8 mouse cellular contexts compared by ENCODE assay signal in genomic region chr7:75852363-75852762, GRCm38 (mm10). TPM values are rescaled to one million over a fixed set of nuclear protein-coding genes. Genes with fewer than 3 reads are reported as not detected.
DNase-seq lines count a peak whose midpoint lies in the region; ATAC-seq and TF ChIP-seq lines count a peak whose summit lies in the region.

No protein-coding gene starts in this region.

- ATAC-seq in liver, embryonic 13.5 days (ENCODE audit: low read depth): no peak
- no peak for ATAC-seq in liver, embryonic 12.5 days

- WGBS in liver, embryonic 13.5 days (ENCODE audit: insufficient replicate concordance): 82% methylated on average over 4 of the region's 4 CpGs
- WGBS in liver, embryonic 12.5 days (ENCODE audit: insufficient replicate concordance): 76% methylated on average over 4 of the region's 4 CpGs

- TF ChIP-seq POLR2A in brain, embryonic 14.5 days (IDR thresholded peaks at IDR 0.05; ENCODE audit: borderline replicate concordance, extremely low read depth, insufficient read depth, insufficient read length, poor library complexity, severe bottlenecking): no peak

- peak overlapping the region; percentile 48; the same call in 1 of the 2 replicates for H3K27ac ChIP-seq in liver, embryonic 13.5 days
- H3K27ac ChIP-seq in liver, embryonic 12.5 days: no peak overlapping the region; the same call in 1 of the 2 replicates

- no peaks in the 10 kb centered on the region for H3K9me3 ChIP-seq in liver, embryonic 13.5 days (replicated peaks)
- no peaks in the 10 kb centered on the region for H3K9me3 ChIP-seq in liver, embryonic 12.5 days (replicated peaks)

- peaks cover 27% of the 10 kb centered on the region for H3K36me3 ChIP-seq in liver, embryonic 13.5 days
- H3K36me3 ChIP-seq in liver, embryonic 12.5 days: peaks cover 36% of the 10 kb centered on the region

- TF ChIP-seq CTCF in brain, embryonic 14.5 days (IDR thresholded peaks at IDR 0.05; ENCODE audit: borderline replicate concordance, extremely low read depth, insufficient read depth, insufficient read length): no peak

- no peaks in the 10 kb centered on the region for H3K27me3 ChIP-seq in liver, embryonic 13.5 days
- no peaks in the 10 kb centered on the region for H3K27me3 ChIP-seq in liver, embryonic 12.5 days (replicated peaks)

- no peak for DNase-seq in liver, embryonic 13.5 days
- DNase-seq in brain, embryonic 14.5 days (ENCODE audit: low read depth): peak; percentile 92
- peak; percentile 59 for DNase-seq in frontal cortex, postnatal 36 days (ENCODE audit: low spot score in 2 of 2)
- DNase-seq in left cerebral cortex, postnatal 10 days (ENCODE audit: extremely low spot score in 1 of 2, low spot score in 2 of 2): peak; percentile 77 to 81
- peak; percentile 36 for DNase-seq in ovary, postnatal 14 days (ENCODE audit: low spot score)
- no peak for DNase-seq in spleen, postnatal 36 days (ENCODE audit: low spot score in 2 of 2)
- no peak for DNase-seq in embryo, embryonic 11 days

- H3K4me1 ChIP-seq in liver, embryonic 13.5 days (replicated peaks): peaks cover 80% of the 10 kb centered on the region
- H3K4me1 ChIP-seq in liver, embryonic 12.5 days: peaks cover 72% of the 10 kb centered on the region

- no peak overlapping the region for H3K4me3 ChIP-seq in liver, embryonic 13.5 days (replicated peaks)
- no peak overlapping the region for H3K4me3 ChIP-seq in liver, embryonic 12.5 days

- H3K9ac ChIP-seq in liver, embryonic 13.5 days: no peak overlapping the region
- H3K9ac ChIP-seq in liver, embryonic 12.5 days: no peak overlapping the region

- intact Hi-C loops in left cerebral cortex, postnatal 10 days (cut with DNase I): no loop called here

- H3K4me2 ChIP-seq in liver, embryonic 13.5 days: no peak overlapping the region
- H3K4me2 ChIP-seq in liver, embryonic 12.5 days: no peak overlapping the region

RNA-seq across cellular contexts. Expression of gene Klhl25, which starts 4.3 kb away (rescaled TPM):
- 10.3 and 11.3 TPM in 2 replicates for polyA plus RNA-seq in liver, embryonic 13.5 days (2015; fragmentation: Nextera tagmentation; extraction: Ambion mirVana)
- 12.1 and 12.2 TPM in 2 replicates for polyA plus RNA-seq in liver, embryonic 12.5 days (2016; fragmentation: Nextera tagmentation; extraction: Ambion mirVana)
- polyA plus RNA-seq in brain, embryonic 14.5 days (2012; rRNA removed): 30.9 and 31.0 TPM in 2 replicates
- 10 to 100 TPM; 13.3 to 18.5 TPM for total RNA-seq in left cerebral cortex, postnatal 10 days (2021)

Comparison
In these comparisons a context has a peak if more than half of its experiments do, and no peak if none do; other contexts are left out.
1. DNase-seq: peak in brain, embryonic 14.5 days (single experiment), frontal cortex, postnatal 36 days (2 of 2), left cerebral cortex, postnatal 10 days (2 of 2) and ovary, postnatal 14 days (single experiment); none in liver, embryonic 13.5 days (single experiment), spleen, postnatal 36 days (0 of 2) and embryo, embryonic 11 days (single experiment).